Mouse (Mus musculus) erythroid progenitor cell, adult 5-6 weeks (primary cell): ENCODE results near the gene Eml6. TPM values are rescaled to one million over a fixed set of nuclear protein-coding genes. Genes with fewer than 3 reads are reported as not detected.
A peak's percentile ranks its signal among the peaks of the same experiment; 100 is the strongest.

Source experiments
- ATAC-seq: replicated peaks from 2 replicates; pipeline ENCODE4 v1.8.0; 2016; ENCODE audit warnings: moderate number of reproducible peaks, mild to moderate bottlenecking, moderate TSS enrichment, inconsistent platforms; ENCODE audit not compliant: poor library complexity, low FRiP score, severe bottlenecking
- total RNA-seq, 2 experiments: library from RNA; stranded (forward) in 1 of 2; stranded (reverse) in 1 of 2; fragments of 150-400 nt in 1 of 2; fragments of 186-747, 209-891 nt in 1 of 2; gene quantifications; 2 replicates each; pipeline versions ENCODE4 v1.2.3 to v1.2.4; 2015 to 2017; ENCODE audit warnings: low replicate concordance in 2 of 2

Gene Eml6
- total RNA-seq, 2 experiments from 2014 or later, result 0.84 TPM; not detected in 1

GRCm38 (mm10) chr11:29861750-29862397 is 164.0 kb downstream of the Eml6 start:
- peak; percentile 67 for ATAC-seq

- ATAC-seq, result no peak
Measured at GRCm38 (mm10) chr11:29861040-29861439, 164.8 kb downstream of the Eml6 start.

GRCm38 (mm10) chr11:29840606-29841227 is 185.1 kb downstream of the Eml6 start:
- ATAC-seq, result no peak

- 0 out of 2 replicates have a peak, but pooled peaks have one; percentile 42 for ATAC-seq
Measured at GRCm38 (mm10) chr11:29839781-29840180, 186.1 kb downstream of the Eml6 start.

GRCm38 (mm10) chr11:29837066-29837465 is 188.8 kb downstream of the Eml6 start:
- ATAC-seq, result no peak

GRCm38 (mm10) chr11:29827729-29828128 is 198.1 kb downstream of the Eml6 start:
- ATAC-seq, result no peak

- ATAC-seq, result no peak
Measured at GRCm38 (mm10) chr11:29826001-29826400, 199.8 kb downstream of the Eml6 start.

- ATAC-seq, result 0 out of 2 replicates have a peak, but pooled peaks have one; percentile 48
Measured at GRCm38 (mm10) chr11:29825271-29825718, 200.5 kb downstream of the Eml6 start, which contains the start of gene 4931440F15Rik. Gene 4931440F15Rik, minus strand, starts transcription at chr11:29825668.

- 0 out of 2 replicates have a peak, but pooled peaks have one; percentile 21 for ATAC-seq
Measured at GRCm38 (mm10) chr11:29824474-29825270, 201.2 kb downstream of the Eml6 start.

- no peak for ATAC-seq
Measured at GRCm38 (mm10) chr11:29823141-29823540, 202.7 kb downstream of the Eml6 start.

- no peak for ATAC-seq
Measured at GRCm38 (mm10) chr11:29815670-29816069, 210.2 kb downstream of the Eml6 start.

GRCm38 (mm10) chr11:29815261-29815660 is 210.6 kb downstream of the Eml6 start:
- peak; percentile 94 for ATAC-seq

GRCm38 (mm10) chr11:29813267-29813666 is 212.6 kb downstream of the Eml6 start:
- ATAC-seq, result no peak

GRCm38 (mm10) chr11:29812475-29812874 is 213.4 kb downstream of the Eml6 start:
- ATAC-seq, result no peak

GRCm38 (mm10) chr11:29810324-29810723 is 215.5 kb downstream of the Eml6 start:
- ATAC-seq, result no peak

GRCm38 (mm10) chr11:29808981-29809589 is 216.7 kb downstream of the Eml6 start:
- ATAC-seq, result no peak

- no peak for ATAC-seq
Measured at GRCm38 (mm10) chr11:29808173-29808980, 217.5 kb downstream of the Eml6 start.

GRCm38 (mm10) chr11:29807325-29807724 is 218.5 kb downstream of the Eml6 start:
- no peak for ATAC-seq
